Mouse (Mus musculus): ENCODE measurements around the gene Ctnna2.

DNA sequence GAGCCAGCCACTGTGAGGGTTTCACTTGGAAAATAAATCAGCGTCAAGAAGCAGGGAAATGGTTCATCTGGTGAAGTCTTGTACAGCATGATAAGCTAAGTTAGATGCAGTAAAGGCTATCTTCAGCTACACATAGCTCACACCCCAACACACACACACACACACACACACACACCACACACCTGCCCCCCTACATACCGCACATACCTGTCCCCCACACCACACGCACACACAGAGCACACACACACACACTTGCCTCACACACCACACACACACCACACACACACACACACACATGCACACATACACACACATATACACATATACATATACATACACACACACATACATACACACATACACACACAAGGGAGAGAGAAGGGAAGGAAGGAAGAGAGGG lies 142.0 kb downstream of the Ctnna2 start:
- TF ChIP-seq CTCF (IDR thresholded peaks at IDR 0.05; ENCODE audit: extremely low read depth, insufficient read length, insufficient replicate concordance, low read depth, low read length) (no peak), POLR2A (IDR thresholded peaks at IDR 0.05; ENCODE audit: low read depth, low read length) (no peak)

Measured in small intestine, adult 2 months (tissue).